Mouse (Mus musculus): ENCODE data around the gene Edaradd.
"Not testable (repeated sequence)": the region's sequence is repeated elsewhere in the genome, so short reads cannot be mapped to it uniquely, and the experiment has no call there.

The Edaradd gene

GRCm38 (mm10) chr13:12511189-12511965 lies 8.9 kb downstream of the Edaradd start:
- DNase-seq (ENCODE audit: low read depth) = no peak

- no peak for DNase-seq (ENCODE audit: low read depth)
Observed at GRCm38 (mm10) chr13:12510032-12510431, 10.2 kb downstream of the Edaradd start.

- DNase-seq (ENCODE audit: low read depth) = peak; percentile 22
Observed at GRCm38 (mm10) chr13:12507426-12507825, 12.8 kb downstream of the Edaradd start.

GRCm38 (mm10) chr13:12505359-12505758 lies 14.9 kb downstream of the Edaradd start:
- DNase-seq (ENCODE audit: low read depth) = no peak

GRCm38 (mm10) chr13:12503238-12503751 lies 16.9 kb downstream of the Edaradd start:
- DNase-seq (ENCODE audit: low read depth) = no peak

GRCm38 (mm10) chr13:12502665-12503237 lies 17.5 kb downstream of the Edaradd start:
- DNase-seq (ENCODE audit: low read depth) = peak; percentile 25

- no peak for DNase-seq (ENCODE audit: low read depth)
Observed at GRCm38 (mm10) chr13:12499107-12499506, 21.1 kb downstream of the Edaradd start.

- no peak for DNase-seq (ENCODE audit: low read depth)
Observed at GRCm38 (mm10) chr13:12497809-12498208, 22.4 kb downstream of the Edaradd start.

GRCm38 (mm10) chr13:12494750-12495149 lies 25.5 kb downstream of the Edaradd start:
- no peak for DNase-seq (ENCODE audit: low read depth)

GRCm38 (mm10) chr13:12492515-12492914 lies 27.7 kb downstream of the Edaradd start:
- no peak for DNase-seq (ENCODE audit: low read depth)

GRCm38 (mm10) chr13:12485640-12486039 lies 34.6 kb downstream of the Edaradd start:
- DNase-seq (ENCODE audit: low read depth) = no peak

- no peak for DNase-seq (ENCODE audit: low read depth)
Observed at GRCm38 (mm10) chr13:12485197-12485596, 35.0 kb downstream of the Edaradd start.

GRCm38 (mm10) chr13:12479802-12480201 lies 40.4 kb downstream of the Edaradd start:
- no peak for DNase-seq (ENCODE audit: low read depth)

- no peak for DNase-seq (ENCODE audit: low read depth)
Observed at GRCm38 (mm10) chr13:12478301-12478700, 41.9 kb downstream of the Edaradd start.

GRCm38 (mm10) chr13:12476886-12477285 lies 43.4 kb downstream of the Edaradd start:
- no peak for DNase-seq (ENCODE audit: low read depth)

GRCm38 (mm10) chr13:12475239-12475638 lies 45.0 kb downstream of the Edaradd start:
- no peak for DNase-seq (ENCODE audit: low read depth)

- peak; percentile 63 for DNase-seq (ENCODE audit: low read depth)
Observed at GRCm38 (mm10) chr13:12473724-12474378, 46.4 kb downstream of the Edaradd start.

GRCm38 (mm10) chr13:12468488-12468887 lies 51.8 kb downstream of the Edaradd start:
- peak; percentile 31 for DNase-seq (ENCODE audit: low read depth)

- no peak for DNase-seq (ENCODE audit: low read depth)
Observed at GRCm38 (mm10) chr13:12464844-12465243, 55.4 kb downstream of the Edaradd start, which contains the start of gene Lgals8. TSS of gene Lgals8 (minus strand) at chr13:12464944.

- DNase-seq (ENCODE audit: low read depth) = not testable (repeated sequence)
Observed at GRCm38 (mm10) chr13:12464159-12464558, 56.1 kb downstream of the Edaradd start.

- DNase-seq (ENCODE audit: low read depth) = no peak
Observed at GRCm38 (mm10) chr13:12462623-12463022, 57.6 kb downstream of the Edaradd start.

- DNase-seq (ENCODE audit: low read depth) = peak; percentile 12
Observed at GRCm38 (mm10) chr13:12461730-12462119, 58.5 kb downstream of the Edaradd start.
